Mouse (Mus musculus) heart, embryonic 14.5 days (tissue): ENCODE measurements around the gene Tollip. TPM values are rescaled to one million over a fixed set of nuclear protein-coding genes. Genes with fewer than 3 reads are reported as not detected.

Source experiments
- ATAC-seq: fragments of 200-750 bp; cut with Nextera tagmentation; 2 replicates; pipeline ENCODE4 v1.8.0; 2017; ENCODE audit warnings: low read depth, moderate TSS enrichment; ENCODE audit not compliant: insufficient number of reproducible peaks, insufficient read depth, low FRiP score
- H3K27ac ChIP-seq, 2 experiments: fragments of 200-500 bp in 1 of 2; fragments of 300-500 bp in 1 of 2; sonication (generic) in 1 of 2; replicated peaks in 1 of 2; 2 replicates each; pipeline ENCODE4 v1.5.1; 2012 to 2014; ENCODE audit warnings: low read depth in 2 of 2, low read length in 2 of 2, control low read depth in 1 of 2, mild to moderate bottlenecking in 1 of 2, mixed read lengths in 1 of 2; ENCODE audit not compliant: control insufficient read depth in 1 of 2, insufficient read depth in 1 of 2
- H3K27me3 ChIP-seq: fragments of 300-500 bp; sonication (generic); 2 replicates; pipeline ENCODE4 v1.6.1; 2014; ENCODE audit warnings: mild to moderate bottlenecking, low read length, control low read depth; ENCODE audit not compliant: control insufficient read depth, insufficient read depth
- H3K36me3 ChIP-seq: fragments of 300-500 bp; sonication (generic); 2 replicates; pipeline ENCODE4 v1.6.1; 2014; ENCODE audit warnings: mild to moderate bottlenecking, control low read depth, low read length, mixed read lengths; ENCODE audit not compliant: control insufficient read depth, insufficient read depth
- H3K4me1 ChIP-seq, 2 experiments: fragments of 200-500 bp in 1 of 2; fragments of 300-500 bp in 1 of 2; sonication (generic) in 1 of 2; 2 replicates each; pipeline ENCODE4 v1.6.1; 2012 to 2014; ENCODE audit warnings: low read length in 2 of 2, control low read depth in 1 of 2, mixed read lengths in 1 of 2; ENCODE audit not compliant: control insufficient read depth in 2 of 2, insufficient read depth in 2 of 2
- H3K4me2 ChIP-seq: fragments of 300-500 bp; sonication (generic); 2 replicates; pipeline ENCODE4 v1.6.1; 2014; ENCODE audit warnings: mild to moderate bottlenecking, low read length
- H3K4me3 ChIP-seq, 2 experiments: fragments of 200-500 bp in 1 of 2; fragments of 300-500 bp in 1 of 2; sonication (generic) in 1 of 2; 2 replicates each; pipeline ENCODE4 v1.5.1; 2012 to 2014; ENCODE audit warnings: low read length in 2 of 2, mild to moderate bottlenecking in 2 of 2, control low read depth in 1 of 2, low read depth in 1 of 2, moderate library complexity in 1 of 2; ENCODE audit not compliant: control insufficient read depth in 1 of 2, insufficient read depth in 1 of 2
- H3K9ac ChIP-seq: fragments of 300-500 bp; sonication (generic); 2 replicates; pipeline ENCODE4 v1.6.1; 2014; ENCODE audit warnings: mild to moderate bottlenecking, low read length
- H3K9me3 ChIP-seq: fragments of 300-500 bp; sonication (generic); 2 replicates; pipeline ENCODE4 v1.6.1; 2016; ENCODE audit warnings: low read length, control low read depth; ENCODE audit not compliant: control insufficient read depth
- WGBS: fragments of 180-500 bp; shearing (Covaris S2); extraction: QIAGEN DNeasy Blood & Tissue Kit; methylation state at CpG from one replicate; pipeline ENCODE4 v1.1.7; 2014; 5-methylcytosine and 5-hydroxymethylcytosine counted together
- polyA plus RNA-seq: library from polyadenylated mRNA; unstranded; fragments of >200 nt; fragmentation: Nextera tagmentation; extraction: Ambion mirVana; gene quantifications from 2 replicates; pipeline ENCODE4 v1.2.1, GENCODE M21; 2014

Gene Tollip
- polyA plus RNA-seq, 1 experiment from 2014 or later: 41.7 TPM

DNA sequence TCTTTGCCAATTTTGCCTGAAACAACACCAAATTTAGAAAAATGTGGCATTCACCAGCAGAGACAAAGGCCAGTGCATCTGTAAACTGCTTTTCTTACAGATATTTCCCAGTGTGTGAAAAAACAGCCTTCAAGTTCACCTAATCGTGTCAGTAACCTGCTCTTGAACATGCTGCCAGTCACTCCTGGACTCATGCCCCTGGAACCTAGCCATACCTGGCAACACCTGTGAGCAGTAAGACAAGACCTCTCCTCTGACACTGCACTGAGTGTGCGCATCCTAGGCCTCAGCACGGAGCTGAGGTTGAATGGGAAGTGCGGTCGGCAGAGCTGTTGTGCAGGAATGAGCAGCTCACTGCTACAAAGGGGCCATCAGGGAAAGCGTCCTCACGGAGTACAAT is 26.2 kb downstream of the Tollip start:
- no peak for ATAC-seq

DNA sequence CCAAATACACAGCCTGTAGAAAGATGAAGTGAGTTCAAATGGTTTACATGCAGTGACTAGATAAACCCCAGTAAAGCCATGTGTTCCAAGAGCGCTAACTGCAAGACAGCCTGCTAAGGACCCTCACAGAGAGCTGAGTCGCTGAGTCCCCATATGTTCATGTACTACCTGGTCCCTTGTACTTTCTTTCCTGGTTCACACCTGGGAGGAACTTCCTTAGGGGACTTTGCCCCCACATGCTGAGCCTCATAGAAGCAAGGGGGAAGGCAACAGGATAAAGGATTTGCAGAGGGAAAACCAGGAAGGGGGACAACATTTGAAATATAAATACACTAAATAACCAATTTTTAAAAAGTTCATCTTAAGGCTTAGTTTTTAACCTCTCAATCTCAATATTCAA is 39.5 kb downstream of the Tollip start:
- H3K4me3 ChIP-seq: no peak overlapping the region
- ATAC-seq: no peak
- no peaks in the 10 kb centered on the region for H3K9me3 ChIP-seq
- H3K27me3 ChIP-seq: no peaks in the 10 kb centered on the region
- no peak overlapping the region for H3K9ac ChIP-seq
- H3K36me3 ChIP-seq: peaks cover 79% of the 10 kb centered on the region
- no peak overlapping the region for H3K27ac ChIP-seq
- peaks cover 0 to 2% of the 10 kb centered on the region in 2 experiments; a peak in 3 of 4 replicates for H3K4me1 ChIP-seq
- no peak overlapping the region for H3K4me2 ChIP-seq
- WGBS: 80% methylated on average over 2 of the region's 2 CpGs

More for the DNA sequence above, 26.2 kb downstream of the Tollip start:
- no peak overlapping the region for H3K27ac ChIP-seq
- H3K4me3 ChIP-seq: no peak overlapping the region
- WGBS: 95% methylated on average over 7 of the region's 7 CpGs
- H3K4me1 ChIP-seq: peaks cover 5 to 25% of the 10 kb centered on the region in 2 experiments; a peak in 3 of 4 replicates
- H3K27me3 ChIP-seq: no peaks in the 10 kb centered on the region
- no peak overlapping the region for H3K4me2 ChIP-seq
- no peaks in the 10 kb centered on the region for H3K9me3 ChIP-seq
- H3K36me3 ChIP-seq: peaks cover 57% of the 10 kb centered on the region
- no peak overlapping the region for H3K9ac ChIP-seq

DNA sequence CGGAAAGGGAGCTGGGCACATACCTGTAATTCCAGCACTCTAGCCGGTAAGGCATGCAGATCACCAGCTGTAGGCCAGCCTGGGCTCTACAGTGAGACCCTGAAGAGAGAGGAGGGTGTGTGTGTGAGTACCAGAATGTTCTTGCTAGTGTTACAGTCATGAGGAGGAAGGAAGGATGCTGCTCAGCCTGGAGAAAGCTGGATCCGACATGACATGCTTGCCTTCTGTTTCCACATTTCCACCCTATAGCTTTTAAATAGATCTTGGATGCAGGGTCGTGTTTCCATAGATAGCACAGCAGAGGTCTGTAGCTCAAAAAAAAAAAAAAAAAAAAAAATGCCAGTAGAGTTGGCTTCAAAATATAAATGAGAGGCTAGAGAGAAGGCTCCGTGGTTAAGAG is 43.4 kb downstream of the Tollip start:
- Histone ChIP-seq H3K27ac (no peak overlapping the region), H3K9me3 (no peaks in the 10 kb centered on the region), H3K9ac (no peak overlapping the region), H3K27me3 (no peaks in the 10 kb centered on the region), H3K4me2 (no peak overlapping the region), H3K36me3 (peaks cover 56% of the 10 kb centered on the region), H3K4me3 (no peak overlapping the region), H3K4me1 (no peaks in the 10 kb centered on the region)
- ATAC-seq: no peak
- WGBS: 62% methylated on average over 5 of the region's 5 CpGs

DNA sequence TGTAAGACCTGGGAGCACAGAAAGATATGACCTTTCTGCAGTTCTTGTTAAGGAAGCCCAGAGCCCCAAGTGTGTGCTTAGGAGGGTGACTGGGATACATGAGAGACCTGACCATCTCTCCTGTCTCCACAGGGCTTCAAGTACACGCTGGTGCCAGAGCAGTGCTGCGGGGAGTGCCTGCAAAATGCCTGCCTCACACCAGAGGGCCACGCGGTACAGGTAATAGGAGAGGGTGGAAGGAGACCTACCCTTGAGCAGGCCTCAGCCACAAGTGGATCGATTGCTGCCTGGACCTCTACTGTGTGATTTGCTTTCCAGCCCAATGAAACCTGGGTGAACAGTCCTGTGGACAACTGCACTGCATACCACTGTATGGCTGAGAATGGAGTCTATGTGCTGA is 47.8 kb downstream of the Tollip start:
- H3K27me3 ChIP-seq: no peaks in the 10 kb centered on the region; the same call in 1 of the 2 replicates
- ATAC-seq: no peak
- 70% methylated on average over 5 of the region's 5 CpGs for WGBS
- no peak overlapping the region for H3K4me2 ChIP-seq
- no peak overlapping the region for H3K27ac ChIP-seq
- H3K9me3 ChIP-seq: no peaks in the 10 kb centered on the region
- H3K9ac ChIP-seq: no peak overlapping the region
- peaks cover 29% of the 10 kb centered on the region for H3K36me3 ChIP-seq
- no peak overlapping the region for H3K4me3 ChIP-seq
- H3K4me1 ChIP-seq: no peaks in the 10 kb centered on the region

DNA sequence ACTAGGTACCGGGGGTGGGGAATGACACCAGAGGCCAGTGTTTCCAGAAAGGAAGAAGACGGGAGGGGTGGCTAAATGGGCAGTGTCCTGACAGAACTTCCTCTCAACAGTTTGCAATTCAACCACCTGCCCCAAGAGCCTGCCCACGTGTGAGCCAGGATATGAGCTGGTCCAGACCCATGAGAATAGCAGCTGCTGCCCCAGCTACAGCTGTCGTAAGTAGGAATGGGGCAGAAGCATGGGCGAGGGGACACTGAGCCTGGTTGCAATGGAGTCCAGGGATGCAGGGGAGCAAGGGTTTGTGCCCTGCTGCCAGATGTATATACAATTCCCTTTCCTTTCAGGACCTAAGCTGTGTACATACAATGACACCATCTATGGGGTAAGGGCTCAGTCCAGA is 48.7 kb downstream of the Tollip start:
- no peak overlapping the region for H3K4me3 ChIP-seq
- no peaks in the 10 kb centered on the region for H3K9me3 ChIP-seq
- no peak overlapping the region for H3K27ac ChIP-seq
- peaks cover 23% of the 10 kb centered on the region for H3K36me3 ChIP-seq
- no peak overlapping the region for H3K4me2 ChIP-seq
- no peaks in the 10 kb centered on the region; the same call in 1 of the 2 replicates for H3K27me3 ChIP-seq
- ATAC-seq: no peak
- no peaks in the 10 kb centered on the region for H3K4me1 ChIP-seq
- WGBS: 69% methylated on average over 5 of the region's 5 CpGs
- no peak overlapping the region for H3K9ac ChIP-seq

DNA sequence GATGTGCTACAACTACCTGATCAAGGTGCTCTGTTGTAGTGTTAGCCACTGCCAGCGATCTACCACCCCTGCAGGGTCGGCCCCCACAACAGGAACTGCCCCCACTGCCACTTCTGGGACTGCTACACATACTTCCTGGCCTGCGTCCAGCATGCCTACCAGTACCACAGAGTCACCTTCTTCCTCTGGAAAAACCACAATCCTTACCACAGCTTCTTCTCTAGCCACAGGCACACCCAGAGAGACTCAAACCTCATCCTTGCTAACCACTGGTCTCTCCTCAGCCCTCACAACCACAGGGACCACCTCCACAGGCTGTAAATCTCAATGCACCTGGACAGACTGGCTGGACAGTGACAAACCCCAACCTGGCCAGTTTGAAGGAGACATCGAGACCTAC is 57.3 kb downstream of the Tollip start:
- H3K4me2 ChIP-seq: no peak overlapping the region
- no peak for ATAC-seq
- H3K4me1 ChIP-seq: no peaks in the 10 kb centered on the region
- no peak overlapping the region for H3K9ac ChIP-seq
- H3K9me3 ChIP-seq: no peaks in the 10 kb centered on the region
- no peaks in the 10 kb centered on the region for H3K36me3 ChIP-seq
- no peak overlapping the region for H3K4me3 ChIP-seq
- no peak overlapping the region for H3K27ac ChIP-seq
- 72% methylated on average over 4 of the region's 4 CpGs for WGBS
- H3K27me3 ChIP-seq: no peaks in the 10 kb centered on the region

DNA sequence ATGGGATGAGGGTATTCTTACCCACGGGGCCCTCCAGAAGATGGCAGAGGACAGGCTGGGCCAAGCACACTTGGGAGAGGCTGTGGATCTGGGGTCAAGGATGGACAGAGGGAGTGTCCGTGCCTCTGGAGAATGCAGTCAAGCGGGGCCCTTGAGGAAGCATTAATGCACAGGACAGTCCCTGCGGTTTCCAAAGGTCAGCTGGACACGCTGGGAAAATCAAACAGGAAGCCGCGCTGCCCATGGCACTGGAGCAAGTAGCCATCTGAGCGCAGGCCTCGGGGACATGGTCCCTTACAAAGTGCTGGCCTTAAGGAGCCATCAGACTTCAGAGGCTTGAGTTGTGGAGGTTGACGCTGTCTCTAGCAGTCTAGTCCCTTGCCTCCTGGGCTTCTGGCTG is 78.0 kb downstream of the Tollip start:
- Histone ChIP-seq H3K9ac (no peak overlapping the region), H3K4me1 (peaks cover 32 to 34% of the 10 kb centered on the region in 2 experiments), H3K27me3 (peaks cover 5% of the 10 kb centered on the region), H3K36me3 (no peaks in the 10 kb centered on the region), H3K4me2 (no peak overlapping the region), H3K4me3 (no peak overlapping the region), H3K9me3 (no peaks in the 10 kb centered on the region), H3K27ac (no peak overlapping the region)
- WGBS: 83% methylated on average over 10 of the region's 10 CpGs
- ATAC-seq: no peak

DNA sequence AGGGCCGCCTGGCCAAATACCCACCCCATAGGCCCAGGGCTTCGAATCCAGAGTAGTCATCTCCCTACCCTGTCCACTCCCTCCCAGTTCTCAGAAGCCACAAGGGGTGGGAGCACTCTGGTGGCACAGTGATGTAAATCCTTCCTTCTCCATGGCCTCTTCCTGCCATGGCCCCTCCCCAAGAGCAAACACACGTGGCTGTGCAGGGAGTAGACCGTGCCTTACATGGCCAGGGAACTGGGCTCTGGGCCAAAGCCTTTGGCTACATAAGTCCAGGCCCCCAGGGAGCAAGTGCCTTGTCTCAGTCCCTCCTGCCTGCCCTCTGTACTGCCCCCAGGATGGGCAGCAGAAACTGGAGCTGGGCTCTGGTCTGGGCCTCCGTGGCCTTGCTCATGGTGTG is 79.5 kb downstream of the Tollip start, which contains the start of gene Muc5b:
Gene Muc5b, plus strand, starts transcription at position 292 of the 400 bp plus-strand sequence.
- Histone ChIP-seq H3K36me3 (no peaks in the 10 kb centered on the region), H3K9me3 (no peaks in the 10 kb centered on the region), H3K4me2 (no peak within 1 kb of the TSS), H3K27me3 (no peaks in the 10 kb centered on the region; the same call in 1 of the 2 replicates), H3K4me1 (peaks cover 32 to 34% of the 10 kb centered on the region in 2 experiments), H3K9ac (no peak within 1 kb of the TSS), H3K27ac (no peak within 1 kb of the TSS), H3K4me3 (no peak within 1 kb of the TSS)
- peak; percentile 36; the same call in 1 of the 2 replicates for ATAC-seq
- WGBS: 56% methylated on average over 5 of the region's 5 CpGs
